Mouse (Mus musculus) MEL (cell line): ENCODE data around the gene Pcca.

Experiments
- CTCF ChIP-seq, 3 experiments: IDR thresholded peaks in 2 of 3; conservative IDR thresholded peaks in 1 of 3; 2 replicates each; pipeline ENCODE4 v1.5.1; 2011 to 2012; ENCODE audit warnings: low read length in 3 of 3, low read depth in 2 of 3, mild to moderate bottlenecking in 2 of 3, improper control_type of control experiment in 1 of 3, inconsistent platforms in 1 of 3, mixed read lengths in 1 of 3, moderate library complexity in 1 of 3; ENCODE audit not compliant: control insufficient read depth in 1 of 3, insufficient read depth in 1 of 3, poor library complexity in 1 of 3, severe bottlenecking in 1 of 3
- POLR2A ChIP-seq, 2 experiments: IDR thresholded peaks; 2 replicates each; pipeline ENCODE4 v1.6.1; 2011 to 2012; ENCODE audit warnings: low read length in 2 of 2, mild to moderate bottlenecking in 2 of 2, control low read depth in 1 of 2, improper control_type of control experiment in 1 of 2, low read depth in 1 of 2, moderate library complexity in 1 of 2; ENCODE audit not compliant: control insufficient read depth in 1 of 2, insufficient read depth in 1 of 2, poor library complexity in 1 of 2
- USF1 ChIP-seq: IDR thresholded peaks from 2 replicates; pipeline ENCODE4 v1.6.1; 2014; ENCODE audit warnings: low read depth, mild to moderate bottlenecking, inconsistent platforms, low read length, improper control_type of control experiment, moderate library complexity
- USF2 ChIP-seq, 2 experiments: IDR thresholded peaks; 2 replicates each; pipeline ENCODE4 v1.6.1; 2011 to 2012; ENCODE audit warnings: improper control_type of control experiment in 2 of 2, low read length in 2 of 2, borderline replicate concordance in 1 of 2, inconsistent platforms in 1 of 2, low read depth in 1 of 2, mild to moderate bottlenecking in 1 of 2; ENCODE audit not compliant: insufficient read depth in 1 of 2

DNA sequence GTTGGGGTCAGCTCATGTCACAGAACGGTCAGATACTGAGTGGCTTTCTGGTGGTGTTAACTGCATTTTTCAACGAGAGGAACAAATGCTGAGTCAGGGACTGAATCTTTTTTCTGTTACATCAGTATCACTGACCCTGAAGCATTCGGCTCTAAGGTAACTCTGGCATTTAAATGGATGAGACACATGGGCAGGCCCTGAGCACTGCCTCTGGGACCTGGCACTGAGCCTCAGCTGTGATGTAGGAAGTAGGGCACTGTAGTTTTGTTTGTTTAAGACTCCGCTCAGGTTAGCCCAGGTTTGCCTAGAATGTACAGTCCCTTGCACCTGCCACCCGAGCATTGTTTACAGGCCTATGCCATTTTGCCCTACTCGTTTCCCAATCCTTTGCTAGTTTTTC lies 335.7 kb downstream of the Pcca start:
- TF ChIP-seq USF1, result no peak
- TF ChIP-seq CTCF (IDR thresholded peaks at IDR 0.05 in 2 of 3, conservative IDR thresholded peaks at IDR 0.05 in 1 of 3; ENCODE audit: control insufficient read depth in 1 of 3, insufficient read depth in 1 of 3, low read depth in 2 of 3, low read length in 3 of 3, poor library complexity in 1 of 3, severe bottlenecking in 1 of 3), result no peak
- no peak for TF ChIP-seq POLR2A (IDR thresholded peaks at IDR 0.05; ENCODE audit: control insufficient read depth in 1 of 2, insufficient read depth in 1 of 2, low read depth in 1 of 2, low read length in 2 of 2, poor library complexity in 1 of 2)
- no peak for TF ChIP-seq USF2 (IDR thresholded peaks at IDR 0.05; ENCODE audit: borderline replicate concordance in 1 of 2, insufficient read depth in 1 of 2, low read depth in 1 of 2, low read length in 2 of 2)
